Mouse (Mus musculus) spleen, adult 2 months (tissue): ENCODE measurements at regions not wholly inside any gene's neighbourhood (a gene's known extent, or its start where the extent isn't known, plus 50 kb on each side); places are given as distances from the start of the nearest gene placed in this dataset.
A peak's percentile ranks its signal among the peaks of the same experiment; 100 is the strongest.

ENCODE experiments used
- DNase-seq, 2 experiments: peaks; one replicate each; pipeline versions ENCODE4 v3.0.0 to v3.0.0-alpha.2; 2012 to 2021; ENCODE audit warnings: low spot score in 2 of 2, low read depth in 1 of 2
- H3K27ac ChIP-seq: fragments of 200-500 bp; 2 replicates; pipeline ENCODE4 v1.5.1; 2012; ENCODE audit warnings: low read length, inconsistent platforms; ENCODE audit not compliant: insufficient read depth
- H3K27me3 ChIP-seq: fragments of 200-500 bp; 2 replicates; pipeline ENCODE4 v1.6.1; 2012; ENCODE audit warnings: mild to moderate bottlenecking, moderate library complexity, low read length, inconsistent platforms; ENCODE audit not compliant: control insufficient read depth, insufficient read depth
- H3K36me3 ChIP-seq: fragments of 200-500 bp; 2 replicates; pipeline ENCODE4 v1.6.1; 2012; ENCODE audit warnings: mild to moderate bottlenecking, low read length, inconsistent platforms; ENCODE audit not compliant: control insufficient read depth, insufficient read depth
- H3K4me1 ChIP-seq: fragments of 200-500 bp; 2 replicates; pipeline ENCODE4 v1.6.1; 2011; ENCODE audit warnings: inconsistent platforms; ENCODE audit not compliant: control insufficient read depth, insufficient read depth, insufficient read length
- H3K4me3 ChIP-seq: fragments of 200-500 bp; 2 replicates; pipeline ENCODE4 v1.5.1; 2011; ENCODE audit warnings: mild to moderate bottlenecking, inconsistent platforms; ENCODE audit not compliant: insufficient read depth, insufficient read length; ENCODE audit errors: extremely low read depth
- CTCF ChIP-seq: fragments of 200-500 bp; IDR thresholded peaks from 2 replicates; pipeline ENCODE4 v1.5.1; 2011; ENCODE audit warnings: mild to moderate bottlenecking, inconsistent platforms; ENCODE audit not compliant: insufficient read depth, insufficient read length, insufficient replicate concordance; ENCODE audit errors: extremely low read depth
- POLR2A ChIP-seq: fragments of 200-500 bp; IDR thresholded peaks from 2 replicates; pipeline ENCODE4 v1.6.1; 2011; ENCODE audit warnings: low read depth, low read length, inconsistent platforms
- WGBS: fragments of 180-500 bp; shearing (Covaris S2); methylation state at CpG from one replicate; pipeline ENCODE4 v1.1.7; 2018; 5-methylcytosine and 5-hydroxymethylcytosine counted together

GRCm38 (mm10) chr3:146343649-146344401, 60.6 kb upstream of the Ssx2ip start:
- Histone ChIP-seq H3K27ac (no peak overlapping the region), H3K4me3 (no peak overlapping the region), H3K36me3 (no peaks in the 10 kb centered on the region), H3K27me3 (no peaks in the 10 kb centered on the region), H3K4me1 (no peaks in the 10 kb centered on the region)
- DNase-seq, result peak in 1 of 2 experiments; percentile 32
- WGBS, result 66% methylated on average over 9 of the region's 9 CpGs
- peak; percentile 35; the same call in 1 of the 2 replicates for TF ChIP-seq CTCF
- no peak for TF ChIP-seq POLR2A

GRCm38 (mm10) chr3:146344402-146345025, 59.9 kb upstream of the Ssx2ip start:
- no peaks in the 10 kb centered on the region for H3K36me3 ChIP-seq
- no peaks in the 10 kb centered on the region for H3K4me1 ChIP-seq
- no peak for TF ChIP-seq POLR2A
- TF ChIP-seq CTCF, result no peak
- H3K27me3 ChIP-seq, result no peaks in the 10 kb centered on the region
- DNase-seq, result no peak
- 92% methylated on average over 11 of the region's 11 CpGs for WGBS
- H3K27ac ChIP-seq, result no peak overlapping the region
- H3K4me3 ChIP-seq, result no peak overlapping the region

GRCm38 (mm10) chr3:146345308-146345780, 59.1 kb upstream of the Ssx2ip start:
- Histone ChIP-seq H3K27ac (no peak overlapping the region), H3K27me3 (no peaks in the 10 kb centered on the region), H3K4me1 (no peaks in the 10 kb centered on the region), H3K36me3 (no peaks in the 10 kb centered on the region), H3K4me3 (no peak overlapping the region)
- peak in 1 of 2 experiments; percentile 18 for DNase-seq
- TF ChIP-seq POLR2A (no peak), CTCF (peak; percentile 92)
- WGBS, result 9% methylated on average over 18 of the region's 18 CpGs

GRCm38 (mm10) chr3:146345946-146346345, 58.5 kb upstream of the Ssx2ip start:
- TF ChIP-seq CTCF, result no peak
- TF ChIP-seq POLR2A, result no peak
- H3K27me3 ChIP-seq, result no peaks in the 10 kb centered on the region
- H3K27ac ChIP-seq, result no peak overlapping the region
- H3K4me1 ChIP-seq, result no peaks in the 10 kb centered on the region
- H3K36me3 ChIP-seq, result no peaks in the 10 kb centered on the region
- WGBS, result 83% methylated on average over 4 of the region's 4 CpGs
- no peak overlapping the region for H3K4me3 ChIP-seq
- DNase-seq, result no peak

GRCm38 (mm10) chr3:146347311-146347710, 57.1 kb upstream of the Ssx2ip start:
- no peaks in the 10 kb centered on the region for H3K27me3 ChIP-seq
- no peaks in the 10 kb centered on the region for H3K4me1 ChIP-seq
- WGBS, result 81% methylated on average over 3 of the region's 3 CpGs
- TF ChIP-seq CTCF, result no peak
- no peak for TF ChIP-seq POLR2A
- H3K4me3 ChIP-seq, result no peak overlapping the region
- no peaks in the 10 kb centered on the region for H3K36me3 ChIP-seq
- H3K27ac ChIP-seq, result no peak overlapping the region
- no peak for DNase-seq

- H3K4me3 ChIP-seq, result no peak overlapping the region
- H3K27ac ChIP-seq, result no peak overlapping the region
- H3K36me3 ChIP-seq, result no peaks in the 10 kb centered on the region
- WGBS, result 88% methylated on average over 8 of the region's 8 CpGs
- DNase-seq, result no peak
- no peak for TF ChIP-seq CTCF
- no peak for TF ChIP-seq POLR2A
- no peaks in the 10 kb centered on the region for H3K27me3 ChIP-seq
- H3K4me1 ChIP-seq, result no peaks in the 10 kb centered on the region
These were observed 55.5 kb upstream of the Ssx2ip start for GRCm38 (mm10) chr3:146348921-146349320.

GRCm38 (mm10) chr3:146349393-146349792, 55.0 kb upstream of the Ssx2ip start:
- 69% methylated on average over 8 of the region's 8 CpGs for WGBS

More at GRCm38 (mm10) chr3:146349393-146349792, 55.0 kb upstream of the Ssx2ip start:
- TF ChIP-seq CTCF, result no peak
- Histone ChIP-seq H3K36me3 (no peaks in the 10 kb centered on the region), H3K27me3 (no peaks in the 10 kb centered on the region), H3K27ac (no peak overlapping the region), H3K4me3 (no peak overlapping the region), H3K4me1 (no peaks in the 10 kb centered on the region)
- DNase-seq, result no peak
